Mouse (Mus musculus): ENCODE measurements around the gene Lmx1b. TPM values are rescaled to one million over a fixed set of nuclear protein-coding genes. Genes with fewer than 3 reads are reported as not detected.

Lmx1b gene
- total RNA-seq, 2 experiments from 2014 or later = 0.17 to 0.21 TPM

DNA sequence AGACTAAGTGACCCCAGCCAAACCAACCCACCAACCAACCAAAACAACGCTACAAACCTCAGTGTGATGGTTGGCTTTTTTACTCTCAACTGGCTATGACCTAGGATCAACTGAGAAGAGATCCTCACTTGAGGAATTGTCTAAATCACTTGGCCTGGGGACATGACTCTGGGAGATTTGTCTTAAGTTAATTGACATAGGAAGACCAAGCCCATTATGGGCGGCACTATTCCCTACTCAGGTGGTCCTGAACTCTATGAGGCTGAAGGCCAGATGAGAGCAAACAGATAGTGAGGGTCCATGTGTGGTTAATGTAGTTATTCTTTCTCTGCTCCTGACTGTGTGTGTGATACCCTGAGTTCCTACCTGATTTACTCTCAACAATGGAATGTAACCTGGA, 92.7 kb downstream of the Lmx1b start:
- no peak for DNase-seq (ENCODE audit: low spot score)
- intact Hi-C loops (cut with DNase I) = no loop called here

DNA sequence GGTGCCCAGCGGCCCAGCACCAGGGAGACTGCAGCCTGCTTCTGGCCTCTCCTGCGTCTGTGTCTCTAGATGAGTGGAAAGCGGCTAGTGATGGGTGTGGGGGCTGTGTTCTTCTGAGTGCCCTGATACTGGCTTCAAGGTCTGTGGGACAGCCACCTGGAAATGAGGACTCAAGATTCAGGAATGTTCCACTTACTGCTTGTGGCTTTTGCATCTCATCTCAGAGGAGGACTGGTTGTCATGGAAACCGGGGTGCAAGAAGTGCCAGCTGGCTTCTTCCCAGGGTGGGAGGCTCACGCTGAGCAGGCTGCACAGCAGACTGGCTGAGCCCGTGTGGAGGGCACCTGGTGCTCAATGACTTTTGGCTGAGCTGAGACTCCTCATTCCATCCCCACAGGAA, 93.4 kb downstream of the Lmx1b start:
- intact Hi-C loops (cut with DNase I) = no loop called here
- DNase-seq (ENCODE audit: low spot score) = no peak

DNA sequence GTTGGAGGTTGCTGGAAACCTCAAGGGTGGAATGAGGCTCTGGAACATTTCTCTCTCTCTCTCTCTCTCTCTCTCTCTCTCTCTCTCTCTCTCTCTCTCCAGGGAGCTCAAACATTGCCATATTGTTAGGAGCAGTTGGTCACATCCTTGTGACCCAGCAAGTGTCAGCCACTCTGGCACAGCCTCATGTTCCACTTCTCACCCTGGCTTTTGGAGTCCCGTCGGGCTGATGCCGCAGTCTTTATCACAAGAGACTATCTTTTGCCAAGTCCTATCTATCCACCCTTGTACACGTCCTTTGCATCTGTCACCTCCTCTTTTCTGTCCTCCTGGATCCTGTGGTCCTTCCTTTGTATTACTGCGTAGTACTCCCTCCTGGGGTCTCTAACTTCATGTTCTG, 94.3 kb downstream of the Lmx1b start:
- no peak for DNase-seq (ENCODE audit: low spot score)
- intact Hi-C loops (cut with DNase I) = no loop called here

DNA sequence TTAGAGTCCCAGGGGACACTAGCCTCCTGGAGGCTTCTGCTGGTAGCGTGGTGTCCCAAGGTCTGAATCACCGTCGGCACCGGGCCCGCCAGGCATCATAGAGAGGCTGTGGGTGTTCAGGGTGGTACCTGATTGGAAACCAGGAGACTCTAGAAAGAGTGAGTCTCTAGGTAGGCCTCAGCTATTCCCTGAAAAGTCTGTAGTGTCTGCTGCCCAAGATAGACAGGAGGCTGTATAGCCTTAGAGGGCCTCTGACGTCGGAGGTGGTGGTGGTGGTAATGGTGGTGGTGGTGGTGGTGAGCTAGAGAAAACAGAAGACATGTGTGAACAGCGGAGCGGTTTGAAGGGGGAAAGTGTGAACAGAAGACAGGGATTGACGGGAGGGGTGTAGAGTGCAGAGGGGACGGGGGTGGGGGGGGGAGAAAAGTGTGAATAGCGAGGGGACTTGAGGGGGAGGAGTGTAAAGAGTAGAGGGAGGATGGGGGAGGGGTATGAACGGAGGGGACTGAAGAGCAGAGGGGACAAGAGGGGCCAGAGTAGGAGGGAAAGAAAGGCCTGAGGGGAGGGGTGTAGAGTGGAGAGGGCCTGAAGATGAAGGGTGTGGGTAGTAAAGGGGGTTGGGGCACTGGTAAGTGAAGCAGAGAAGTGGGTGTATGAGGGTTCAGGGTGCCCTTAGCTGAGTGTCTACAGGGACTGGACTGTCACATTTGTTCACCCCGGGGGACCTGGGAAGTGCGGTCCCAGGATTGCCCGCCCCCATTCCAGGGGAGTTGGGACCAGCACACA, 95.3 kb downstream of the Lmx1b start:
- no peak for DNase-seq (ENCODE audit: low spot score)
- intact Hi-C loops (cut with DNase I) = loop anchor here (5.0 kb wide), 1 partner anchor 58 kb away; no protein-coding TSS in a partner anchor

DNA sequence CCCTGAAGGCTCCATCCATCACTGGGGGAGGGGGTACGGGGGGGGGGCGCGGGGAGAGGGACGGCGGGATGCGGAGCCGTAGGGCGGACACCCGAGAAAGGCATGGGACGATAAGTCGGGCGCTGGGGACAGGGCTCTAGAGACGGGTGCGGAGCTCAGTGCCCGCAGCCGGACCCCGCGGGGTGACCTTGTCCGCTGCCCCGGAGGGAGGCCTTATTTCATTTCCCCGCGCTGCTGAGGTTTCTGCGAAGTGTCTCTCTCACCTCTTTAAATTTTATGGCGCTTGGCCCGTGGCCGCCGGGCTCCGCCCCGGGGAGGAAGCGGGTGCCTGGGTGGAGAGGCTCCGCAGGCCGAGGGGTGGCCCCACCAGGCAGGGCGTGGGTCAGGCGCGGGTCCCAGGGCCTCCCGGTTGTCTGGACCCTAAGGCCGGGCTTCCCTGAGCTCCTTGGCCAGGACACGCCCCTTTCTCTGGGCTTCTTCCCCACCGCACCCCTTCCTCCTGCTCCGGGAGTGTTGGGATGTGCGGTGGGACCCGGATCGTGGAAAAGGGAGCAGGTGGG, 96.0 kb downstream of the Lmx1b start:
- DNase-seq (ENCODE audit: low spot score) = no peak
- intact Hi-C loops (cut with DNase I) = loop anchor here (5.0 kb wide), 1 partner anchor 57 kb away; no protein-coding TSS in a partner anchor

DNA sequence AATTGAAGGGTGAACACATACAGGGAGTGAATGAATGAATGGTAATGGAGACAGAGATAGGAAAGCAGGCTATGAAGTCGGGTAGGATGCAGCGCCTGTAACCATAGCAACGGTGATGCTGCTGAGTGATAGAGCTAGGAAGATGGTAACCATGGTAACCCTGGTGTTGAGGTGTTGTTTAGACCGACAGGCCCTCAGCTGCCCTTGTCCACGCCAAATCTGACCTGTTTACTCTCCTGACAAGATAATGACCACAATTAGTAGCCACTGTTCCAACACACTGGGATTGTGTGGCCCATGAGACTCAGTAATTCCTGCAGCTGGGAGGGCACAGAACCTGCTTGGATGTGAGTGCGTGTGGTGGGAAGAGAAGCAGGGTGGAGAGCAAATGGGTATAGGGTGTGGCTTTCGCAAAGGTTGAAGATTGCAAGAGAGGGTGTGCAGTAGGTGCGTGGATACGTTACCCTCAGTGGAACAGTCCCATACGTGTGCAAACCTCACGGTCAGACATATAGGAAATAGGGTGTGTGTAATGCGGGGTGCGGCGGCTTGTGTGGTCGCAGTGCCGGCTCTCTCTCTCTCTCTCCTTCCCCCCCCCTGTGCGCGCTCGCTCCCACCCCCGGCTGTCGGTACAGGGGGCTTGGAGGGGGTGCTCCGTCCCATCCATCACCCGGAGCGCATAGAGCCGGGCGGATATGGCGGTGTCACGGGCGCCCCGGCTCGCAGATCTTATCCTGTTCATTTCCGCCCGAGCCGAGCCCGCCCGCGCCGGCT, 96.7 kb downstream of the Lmx1b start:
- no peak for DNase-seq (ENCODE audit: low spot score)
- intact Hi-C loops (cut with DNase I) = loop anchor here (5.0 kb wide), 1 partner anchor 56 kb away; no protein-coding TSS in a partner anchor

DNA sequence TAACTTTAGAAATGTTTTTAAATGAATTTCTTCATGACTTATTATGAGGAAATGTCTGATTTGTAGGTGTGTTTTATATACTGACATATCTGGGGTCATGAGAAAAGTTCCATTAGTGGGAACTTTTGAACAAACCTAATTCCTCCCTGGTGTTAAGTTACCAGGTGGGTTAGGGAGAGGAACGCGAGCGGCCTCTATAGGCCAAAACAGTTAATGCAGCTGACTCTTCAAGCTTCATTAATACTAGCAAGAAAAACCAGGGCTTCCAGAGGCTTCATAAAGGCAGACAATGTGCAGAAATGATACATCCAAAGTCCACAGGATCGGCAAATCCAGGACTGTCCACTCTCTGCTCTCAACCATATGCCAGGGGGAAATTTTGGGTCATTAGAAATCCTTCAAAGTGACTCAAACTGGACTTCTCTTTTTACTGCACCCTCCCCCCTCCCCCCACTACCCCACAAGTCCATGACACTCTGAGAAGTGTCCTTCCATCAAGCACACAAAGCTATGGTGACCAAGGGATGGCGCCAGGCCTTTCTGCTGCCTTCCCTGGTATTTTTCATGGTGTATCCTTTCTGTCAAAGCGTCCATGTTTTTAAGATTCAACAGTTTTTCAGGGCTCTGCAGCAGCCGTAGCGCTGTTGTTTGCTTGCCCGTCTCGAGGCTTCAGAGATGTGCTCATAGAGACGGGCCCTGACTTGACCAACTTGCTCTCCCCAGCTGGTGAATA, 97.4 kb downstream of the Lmx1b start:
- intact Hi-C loops (cut with DNase I) = loop anchor here (5.0 kb wide), 1 partner anchor 56 kb away; no protein-coding TSS in a partner anchor
- DNase-seq (ENCODE audit: low spot score) = no peak

DNA sequence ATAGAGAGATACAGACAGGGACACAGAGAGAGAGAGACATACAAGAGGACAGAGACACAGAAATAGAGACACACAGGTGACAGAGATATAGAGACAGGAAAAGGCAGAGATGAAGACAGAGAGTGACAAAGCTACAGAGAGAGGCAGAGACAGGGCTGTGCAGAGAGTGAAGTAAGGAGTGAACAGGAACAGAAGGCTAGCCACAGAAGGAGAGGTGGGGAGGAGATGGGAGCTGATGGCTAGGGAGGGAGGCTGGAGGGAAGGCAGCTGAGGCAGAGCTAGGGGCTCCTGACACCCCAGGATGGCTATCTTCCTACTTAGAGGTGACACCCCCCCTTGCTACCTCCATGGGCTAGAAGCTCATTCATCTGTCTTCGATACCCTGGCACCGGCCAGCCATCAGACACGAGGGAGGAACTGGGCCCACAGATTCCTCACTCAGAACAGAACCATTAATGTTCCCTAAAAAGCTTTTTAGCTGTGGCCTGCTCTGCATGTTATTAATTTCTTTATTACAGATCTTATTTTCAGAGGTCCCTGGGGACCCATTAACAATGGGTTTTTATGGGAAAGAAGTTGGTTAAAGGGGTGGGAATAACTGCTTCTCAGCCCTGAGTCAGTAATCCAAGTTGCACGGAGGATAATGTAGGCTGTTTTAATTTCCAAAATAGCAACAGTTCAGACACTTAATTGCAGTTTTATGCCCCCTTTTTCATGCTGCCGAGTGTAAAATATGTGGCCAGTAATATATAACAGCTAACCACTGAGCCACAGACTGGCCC, 114.8 kb downstream of the Lmx1b start:
- intact Hi-C loops (cut with DNase I) = no loop called here

DNA sequence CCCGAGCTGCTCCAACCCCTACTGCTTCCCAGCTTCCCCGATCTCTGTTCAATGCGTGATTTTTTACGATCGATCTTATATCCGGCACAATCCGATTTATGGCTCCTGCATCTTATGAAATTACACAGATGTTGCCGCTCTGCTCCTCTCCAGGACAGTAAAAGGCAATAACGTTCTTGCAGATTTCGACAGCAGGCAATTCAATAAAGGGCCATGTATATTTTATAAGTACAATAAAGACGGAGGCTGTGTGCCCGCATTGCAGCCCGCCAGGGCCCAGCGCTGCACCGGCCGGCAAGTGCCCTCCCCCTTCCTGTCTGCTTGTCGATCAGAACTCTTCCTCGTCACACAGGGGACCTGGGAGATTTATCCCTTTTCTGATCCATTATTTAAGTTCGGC, 124.5 kb downstream of the Lmx1b start:
- intact Hi-C loops (cut with DNase I) = no loop called here
- DNase-seq (ENCODE audit: low spot score) = no peak

More for the DNA sequence above, 114.8 kb downstream of the Lmx1b start:
- DNase-seq (ENCODE audit: low spot score) = no peak

DNA sequence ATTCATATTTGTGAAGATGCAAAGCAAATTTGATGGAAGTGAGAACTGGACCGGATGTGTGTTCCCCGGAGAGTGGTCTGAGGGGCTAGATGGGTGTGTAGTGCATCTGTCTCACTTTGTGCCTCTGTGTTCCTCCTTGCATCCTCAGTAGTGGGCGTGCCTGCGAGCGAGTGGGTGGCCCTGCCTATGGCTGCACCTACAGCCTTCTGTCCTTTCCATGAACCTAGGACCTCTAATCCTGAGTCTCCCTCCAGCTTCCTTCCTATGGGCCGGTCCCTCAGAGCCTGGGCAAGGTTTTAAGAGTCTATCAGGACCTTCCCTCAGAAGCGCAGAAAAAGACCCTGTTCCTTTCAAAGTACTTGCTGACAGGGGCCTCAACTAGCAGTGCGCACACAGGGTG, 124.9 kb downstream of the Lmx1b start:
- intact Hi-C loops (cut with DNase I) = no loop called here
- DNase-seq (ENCODE audit: low spot score) = no peak

Other genes with a start within 250 kb of the Lmx1b start
- gene Zbtb34, start 209.2 kb downstream of the Lmx1b start, total RNA-seq (2021) = 1 to 10 TPM; 8.0 to 8.3 TPM
- gene Zbtb43, start 172.0 kb downstream of the Lmx1b start, total RNA-seq (2021) = 10 to 100 TPM; 21.3 to 24.2 TPM
- 10 to 100 TPM; 17.8 to 18.9 TPM for gene Mvb12b, start 247.4 kb upstream of the Lmx1b start, total RNA-seq (2021)

All from heart, postnatal 25 days (tissue).